Mouse (Mus musculus) embryonic facial prominence, embryonic 10.5 days (tissue): ENCODE data around the gene Spdef. TPM values are rescaled to one million over a fixed set of nuclear protein-coding genes. Genes with fewer than 3 reads are reported as not detected.

ENCODE experiments used
- DNase-seq: peaks from one replicate; pipeline ENCODE4 v3.0.0-alpha.2; 2017; ENCODE audit warnings: low spot score
- H3K27ac ChIP-seq: fragments of 300-500 bp; sonication (generic); replicated peaks from 2 replicates; pipeline ENCODE4 v1.5.1; 2016; ENCODE audit warnings: mild to moderate bottlenecking
- H3K27me3 ChIP-seq: fragments of 300-500 bp; sonication (generic); replicated peaks from 2 replicates; pipeline ENCODE4 v1.6.1; 2016; ENCODE audit warnings: low read depth, mild to moderate bottlenecking; ENCODE audit not compliant: poor library complexity, severe bottlenecking
- H3K36me3 ChIP-seq: fragments of 300-500 bp; sonication (generic); replicated peaks from 2 replicates; pipeline ENCODE4 v1.6.1; 2016; ENCODE audit warnings: mild to moderate bottlenecking, moderate library complexity
- H3K4me1 ChIP-seq: fragments of 300-500 bp; sonication (generic); 2 replicates; pipeline ENCODE4 v1.6.1; 2016
- H3K4me3 ChIP-seq: fragments of 300-500 bp; sonication (generic); 2 replicates; pipeline ENCODE4 v1.5.1; 2016; ENCODE audit warnings: mild to moderate bottlenecking, moderate library complexity
- H3K9me3 ChIP-seq: fragments of 300-500 bp; sonication (generic); 2 replicates; pipeline ENCODE4 v1.6.1; 2016; ENCODE audit warnings: mild to moderate bottlenecking
- WGBS: fragments of 180-500 bp; shearing (Covaris S2); methylation state at CpG from one replicate; pipeline ENCODE4 v1.1.7; 2016; 5-methylcytosine and 5-hydroxymethylcytosine counted together
- polyA plus RNA-seq: library from polyadenylated mRNA; unstranded; fragments of >200 nt; fragmentation: Nextera tagmentation; extraction: Ambion mirVana; gene quantifications from 2 replicates; pipeline ENCODE4 v1.2.1, GENCODE M21; 2016

Spdef gene
- polyA plus RNA-seq, 1 experiment from 2014 or later: 0.15 TPM

DNA sequence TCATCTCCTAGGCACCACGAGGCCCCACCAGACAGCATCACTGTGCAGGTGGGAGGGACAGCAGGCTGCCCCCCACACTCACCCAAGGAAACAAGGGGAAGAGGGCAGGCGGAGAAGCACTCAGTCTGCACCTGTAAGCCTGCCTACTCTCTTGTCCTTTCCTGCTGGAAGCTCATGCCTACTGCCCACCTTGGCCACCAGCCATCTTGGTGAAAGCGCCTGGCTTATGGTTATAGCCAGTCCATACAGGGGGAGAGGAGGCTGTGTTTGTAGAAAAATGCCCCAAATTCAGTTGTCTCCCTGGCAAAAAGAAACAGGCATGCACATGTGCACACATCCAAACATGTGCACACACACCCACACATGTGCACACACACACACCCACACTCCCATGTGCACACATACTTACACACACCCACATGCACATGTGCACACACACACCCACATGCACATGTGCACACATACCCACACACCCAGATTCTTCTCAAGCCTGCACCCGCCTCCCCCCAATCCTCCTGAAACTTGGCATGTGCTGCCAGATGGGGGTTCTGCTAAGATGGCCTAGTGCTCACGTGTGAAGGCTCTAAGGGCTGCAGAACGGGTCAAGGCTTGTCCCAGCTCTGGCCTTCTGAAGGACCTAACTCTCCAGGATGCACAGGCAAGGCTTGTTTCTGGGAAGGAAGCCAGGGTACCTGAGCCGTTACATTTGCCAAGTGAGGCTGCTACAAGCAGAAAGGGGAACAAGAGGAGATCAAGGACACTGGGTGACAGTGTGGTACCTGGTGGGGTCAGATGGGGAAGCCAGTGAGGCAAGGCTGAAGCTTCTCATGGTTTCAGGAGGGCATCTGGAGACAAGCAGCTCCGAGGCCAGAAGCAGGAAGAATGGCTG, 22.8 kb upstream of the Spdef start:
- no peaks in the 10 kb centered on the region for H3K9me3 ChIP-seq
- 89% methylated on average over 8 of the region's 8 CpGs for WGBS
- DNase-seq: no peak

DNA sequence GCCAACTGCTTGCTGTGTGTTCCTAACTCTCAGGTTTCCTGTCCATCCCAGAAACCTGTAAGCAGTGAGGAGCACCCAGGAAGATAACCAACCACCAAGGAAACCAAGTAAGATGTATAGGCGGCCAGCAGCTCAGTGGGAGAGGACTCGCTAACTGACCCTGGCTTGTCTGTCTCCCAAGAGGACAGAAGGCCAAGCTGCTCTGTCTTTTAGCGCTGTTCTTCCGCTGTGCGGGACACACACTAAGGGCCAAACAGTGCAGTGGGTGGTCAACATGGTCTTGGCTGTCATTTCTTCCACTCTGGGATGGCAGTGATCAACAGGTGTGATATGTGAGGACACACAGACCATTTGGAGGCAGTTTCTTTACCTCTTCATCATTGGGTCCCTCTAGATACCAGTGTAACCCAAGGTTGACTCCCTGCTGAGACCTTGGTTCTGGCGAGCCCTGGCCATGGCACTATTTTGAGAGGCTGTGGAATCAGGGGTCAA, 21.7 kb upstream of the Spdef start:
- Histone ChIP-seq H3K27me3 (no peaks in the 10 kb centered on the region), H3K4me1 (0 out of 2 replicates have a peak, but pooled peaks cover 11% of the 10 kb centered on the region), H3K27ac (no peak overlapping the region), H3K9me3 (no peaks in the 10 kb centered on the region), H3K36me3 (peaks cover 54% of the 10 kb centered on the region), H3K4me3 (no peak overlapping the region)
- 88% methylated on average over 6 of the region's 6 CpGs for WGBS
- no peak for DNase-seq

More for the DNA sequence above, 22.8 kb upstream of the Spdef start:
- Histone ChIP-seq H3K27me3 (no peaks in the 10 kb centered on the region), H3K4me1 (0 out of 2 replicates have a peak, but pooled peaks cover 9% of the 10 kb centered on the region), H3K4me3 (no peak overlapping the region), H3K27ac (no peak overlapping the region), H3K36me3 (peaks cover 63% of the 10 kb centered on the region)

DNA sequence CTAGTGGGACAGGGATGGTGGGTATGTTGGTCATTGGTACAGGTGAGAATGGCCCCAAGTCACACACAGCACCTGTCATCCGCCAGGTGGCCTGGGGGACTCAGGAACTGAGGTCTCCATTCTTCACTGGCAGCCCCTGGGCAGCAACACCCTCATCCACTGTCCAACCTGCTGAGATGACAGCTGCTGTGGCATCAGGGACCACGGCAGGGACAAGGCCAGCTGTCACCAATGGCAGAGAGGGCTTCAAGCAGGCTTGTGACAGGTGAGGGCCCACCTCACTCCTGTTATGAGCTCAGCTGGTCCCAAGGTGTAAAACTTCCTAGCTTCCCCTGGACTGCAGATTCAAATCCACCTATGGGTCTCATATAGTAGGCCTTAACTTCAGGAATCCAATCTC, 19.4 kb upstream of the Spdef start:
- DNase-seq: no peak
- Histone ChIP-seq H3K4me1 (0 out of 2 replicates have a peak, but pooled peaks cover 17% of the 10 kb centered on the region), H3K9me3 (no peaks in the 10 kb centered on the region), H3K27ac (no peak overlapping the region), H3K36me3 (peaks cover 44% of the 10 kb centered on the region), H3K4me3 (no peak overlapping the region), H3K27me3 (no peaks in the 10 kb centered on the region)
- WGBS: 85% methylated on average over 2 of the region's 2 CpGs

DNA sequence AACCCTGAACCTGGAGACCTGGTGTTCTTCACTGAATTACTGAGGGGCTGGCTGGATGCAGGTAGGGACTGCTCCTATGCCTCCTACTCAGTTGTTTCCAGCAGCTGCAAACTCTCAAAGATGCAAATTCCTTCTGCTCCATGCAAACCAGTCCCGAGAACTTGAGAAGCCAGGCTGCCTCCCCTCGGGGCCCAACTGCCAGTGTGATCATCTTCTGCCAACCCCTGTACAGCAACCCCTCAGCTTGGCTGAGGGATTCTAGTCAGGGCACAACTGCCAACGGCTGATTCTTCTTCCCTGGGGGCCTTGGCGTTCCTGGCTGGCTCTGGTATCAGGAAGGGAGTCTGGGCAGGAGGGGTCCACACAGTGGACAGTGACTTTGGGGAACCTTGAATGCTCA, 17.7 kb upstream of the Spdef start:
- no peak overlapping the region for H3K27ac ChIP-seq
- H3K4me3 ChIP-seq: no peak overlapping the region
- no peaks in the 10 kb centered on the region for H3K27me3 ChIP-seq
- 0 out of 2 replicates have a peak, but pooled peaks cover 17% of the 10 kb centered on the region for H3K4me1 ChIP-seq
- 56% methylated on average over 4 of the region's 4 CpGs for WGBS
- DNase-seq: no peak
- H3K9me3 ChIP-seq: no peaks in the 10 kb centered on the region
- H3K36me3 ChIP-seq: peaks cover 27% of the 10 kb centered on the region

DNA sequence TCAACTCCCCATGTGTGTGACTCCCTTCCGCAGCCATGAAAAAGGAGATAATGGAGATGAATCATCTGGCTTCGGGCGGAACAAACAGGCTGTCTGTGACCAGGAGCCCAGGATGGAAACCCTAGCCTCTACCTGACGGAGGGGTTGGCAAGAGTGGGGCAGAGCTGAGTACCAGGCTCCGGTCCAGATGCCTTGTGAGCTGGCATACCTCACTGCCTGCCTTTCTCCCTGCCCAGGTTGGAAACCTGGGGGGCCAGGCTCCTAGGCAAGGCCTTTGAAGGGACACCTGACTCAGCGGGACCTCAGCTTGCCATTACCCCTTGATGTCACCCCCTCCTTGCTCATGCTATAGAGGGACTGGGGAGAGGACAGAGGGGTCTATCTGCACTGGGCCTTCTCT, 12.2 kb upstream of the Spdef start:
- no peaks in the 10 kb centered on the region for H3K27me3 ChIP-seq
- WGBS: 93% methylated on average over 6 of the region's 6 CpGs
- DNase-seq: no peak
- H3K27ac ChIP-seq: no peak overlapping the region
- peaks cover 9% of the 10 kb centered on the region; the same call in 1 of the 2 replicates for H3K4me1 ChIP-seq
- H3K4me3 ChIP-seq: no peak overlapping the region
- no peaks in the 10 kb centered on the region for H3K9me3 ChIP-seq
- peaks cover 7% of the 10 kb centered on the region; the same call in 1 of the 2 replicates for H3K36me3 ChIP-seq

DNA sequence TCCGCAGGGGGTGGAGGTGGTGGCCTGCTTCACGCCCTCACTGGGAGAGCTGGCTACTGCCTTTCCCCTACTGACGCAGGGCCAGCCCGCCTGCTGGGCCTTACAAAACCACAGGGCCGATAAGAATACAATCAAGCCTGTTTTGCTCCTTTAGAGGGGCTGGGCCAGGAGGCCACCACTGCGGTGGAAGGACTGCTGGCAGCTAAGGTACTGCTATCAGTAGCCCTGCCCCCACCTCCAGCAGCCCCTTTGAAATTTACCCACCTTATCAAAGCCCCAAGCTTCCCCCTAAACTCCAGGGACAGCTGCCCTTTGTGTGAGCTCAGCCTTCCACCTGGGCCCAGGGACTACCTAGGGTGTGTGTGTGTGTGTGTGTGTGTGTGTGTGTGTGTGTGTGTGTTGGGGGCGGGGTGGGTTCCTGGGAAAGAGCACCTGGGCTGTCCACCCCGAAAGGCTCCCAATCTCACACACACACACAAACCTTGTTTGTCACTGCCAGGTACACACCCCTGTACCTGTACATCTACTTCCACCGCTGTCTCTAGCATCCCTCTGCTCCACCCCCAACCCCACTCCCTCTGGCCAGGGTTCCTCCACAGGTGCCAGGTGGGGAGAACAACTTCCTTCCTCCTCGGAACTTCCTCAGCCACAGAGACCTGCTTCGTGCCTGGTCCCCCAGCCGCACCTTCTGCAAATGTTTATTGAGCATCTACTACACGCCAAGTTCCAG, 5.8 kb upstream of the Spdef start:
- Histone ChIP-seq H3K4me3 (no peak overlapping the region), H3K27ac (no peak overlapping the region), H3K9me3 (peaks cover 8% of the 10 kb centered on the region; the same call in 1 of the 2 replicates), H3K27me3 (peaks cover 11% of the 10 kb centered on the region; the same call in 1 of the 2 replicates), H3K36me3 (no peaks in the 10 kb centered on the region), H3K4me1 (peaks cover 15% of the 10 kb centered on the region)
- no peak for DNase-seq
- WGBS: 18% methylated on average over 12 of the region's 13 CpGs

DNA sequence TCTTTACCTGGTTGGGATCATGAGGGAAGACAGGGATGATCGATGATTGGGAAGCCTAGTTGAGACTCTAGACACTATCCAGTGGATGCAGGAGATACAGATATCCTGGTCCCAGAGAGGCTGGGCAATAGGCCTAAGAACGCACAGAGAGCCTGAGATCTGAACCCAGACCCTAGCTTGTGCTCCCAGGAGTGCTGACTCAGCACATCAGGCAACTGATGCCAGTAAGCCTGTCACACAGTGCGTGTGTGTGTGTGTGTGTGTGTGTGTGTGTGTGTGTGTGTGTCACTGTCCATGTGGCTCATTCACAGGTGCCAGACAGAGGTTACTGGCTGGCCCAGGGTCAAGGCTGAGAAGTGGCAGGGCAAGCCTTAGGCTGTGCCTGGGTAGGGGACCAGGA, 3.9 kb upstream of the Spdef start:
- Histone ChIP-seq H3K36me3 (no peaks in the 10 kb centered on the region), H3K4me1 (peaks cover 17% of the 10 kb centered on the region), H3K27ac (no peak overlapping the region), H3K9me3 (peaks cover 8% of the 10 kb centered on the region; the same call in 1 of the 2 replicates), H3K4me3 (no peak overlapping the region), H3K27me3 (peaks cover 11% of the 10 kb centered on the region; the same call in 1 of the 2 replicates)
- 80% methylated on average over 3 of the region's 3 CpGs for WGBS
- no peak for DNase-seq

DNA sequence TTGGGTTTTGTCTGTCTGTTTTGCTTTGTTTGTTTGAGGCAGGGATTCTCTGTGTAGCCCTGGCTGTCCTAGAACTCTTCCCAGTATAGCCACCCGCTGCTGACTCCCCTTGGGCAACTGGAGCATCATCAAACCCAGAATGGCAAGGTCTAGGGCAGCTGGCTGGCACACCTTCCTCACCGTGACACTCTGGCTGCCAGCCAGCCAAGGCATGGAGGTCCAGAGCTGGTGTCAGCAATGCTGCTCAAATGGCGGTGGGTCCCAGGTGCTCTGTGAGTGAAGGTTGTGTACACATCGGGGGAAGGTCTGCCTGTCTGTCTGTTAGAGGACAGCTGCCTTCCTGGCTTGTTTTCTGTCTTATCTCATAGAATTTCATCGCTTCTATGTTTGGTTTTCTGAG, 3.4 kb upstream of the Spdef start:
- no peak for DNase-seq
- peaks cover 8% of the 10 kb centered on the region; the same call in 1 of the 2 replicates for H3K9me3 ChIP-seq
- 86% methylated on average over 5 of the region's 5 CpGs for WGBS
- no peaks in the 10 kb centered on the region for H3K36me3 ChIP-seq
- no peak overlapping the region for H3K4me3 ChIP-seq
- no peak overlapping the region for H3K27ac ChIP-seq
- peaks cover 17% of the 10 kb centered on the region for H3K4me1 ChIP-seq
- peaks cover 11% of the 10 kb centered on the region; the same call in 1 of the 2 replicates for H3K27me3 ChIP-seq

DNA sequence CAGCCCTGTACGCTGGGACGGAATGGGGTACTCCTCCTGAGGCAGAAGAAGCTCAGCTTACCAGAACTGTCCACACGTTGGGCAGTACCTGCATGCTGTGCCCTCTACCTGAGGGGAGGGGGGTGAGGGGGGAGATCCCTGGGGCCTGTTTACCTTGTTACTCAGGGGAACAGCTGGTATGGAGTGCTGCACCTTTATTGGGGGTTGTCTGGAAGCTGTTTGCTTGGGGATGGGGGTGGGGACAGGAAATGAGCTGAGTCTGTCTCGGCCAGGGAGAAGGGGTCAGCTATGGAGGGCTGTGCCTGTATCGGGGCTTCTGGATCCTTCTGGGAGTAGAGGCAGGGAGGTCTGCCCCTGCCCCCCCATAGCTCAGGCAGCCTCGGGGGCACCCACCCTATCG, 2.2 kb downstream of the Spdef start:
- Histone ChIP-seq H3K9me3 (peaks cover 8% of the 10 kb centered on the region; the same call in 1 of the 2 replicates), H3K36me3 (no peaks in the 10 kb centered on the region), H3K27ac (peak overlapping the region; percentile 31), H3K4me3 (0 out of 2 replicates have a peak overlapping the region, but pooled peaks have one; percentile 18), H3K4me1 (peaks cover 35% of the 10 kb centered on the region), H3K27me3 (no peaks in the 10 kb centered on the region; the same call in 1 of the 2 replicates)
- no peak for DNase-seq
- 33% methylated on average over 7 of the region's 7 CpGs for WGBS

DNA sequence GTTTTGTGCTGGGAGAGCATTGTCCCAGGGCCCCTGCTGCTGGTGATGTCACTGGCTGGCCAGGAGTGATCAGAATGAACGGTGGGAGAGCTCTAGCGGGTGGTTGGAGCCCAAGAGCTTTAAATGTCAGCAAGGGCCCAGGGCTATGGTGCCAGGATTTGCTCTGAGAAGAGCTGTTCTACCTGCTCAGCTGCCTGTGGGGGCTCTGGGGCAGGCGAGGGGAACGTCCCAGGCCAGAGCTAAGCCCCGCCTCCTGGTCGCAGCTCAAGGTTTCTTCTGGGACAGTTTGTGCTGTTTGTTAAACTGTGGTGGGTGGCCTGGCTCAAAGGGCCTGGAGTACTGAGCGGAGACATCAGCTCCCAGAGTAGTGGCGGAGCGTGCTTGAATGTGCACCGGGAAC, 3.3 kb downstream of the Spdef start:
- Histone ChIP-seq H3K4me1 (peaks cover 36% of the 10 kb centered on the region), H3K4me3 (peak overlapping the region; percentile 16), H3K27me3 (peaks cover 5% of the 10 kb centered on the region), H3K36me3 (no peaks in the 10 kb centered on the region), H3K27ac (peak overlapping the region; percentile 31), H3K9me3 (peaks cover 7% of the 10 kb centered on the region; the same call in 1 of the 2 replicates)
- peak; percentile 38 for DNase-seq
- 8% methylated on average over 10 of the region's 10 CpGs for WGBS

DNA sequence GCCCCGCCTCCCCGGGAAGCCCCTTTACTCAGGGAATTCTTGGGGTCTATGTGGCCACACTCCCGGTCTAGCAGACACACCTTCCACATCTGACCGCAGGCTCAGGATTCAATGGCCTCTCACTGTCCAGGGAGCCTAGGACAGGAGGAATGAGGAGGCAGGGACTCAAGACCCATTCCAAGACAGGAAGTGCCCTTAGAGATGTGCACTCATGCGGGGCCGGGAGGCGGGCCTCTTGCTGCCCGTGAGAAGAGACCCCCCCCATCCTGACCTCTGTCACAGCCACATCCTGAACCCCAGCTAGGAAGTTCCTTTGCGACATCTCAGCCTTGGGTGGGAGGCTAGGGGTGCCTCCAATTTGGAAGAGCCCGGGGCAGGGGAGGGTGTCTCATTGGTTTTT, 3.7 kb downstream of the Spdef start:
- no peak for DNase-seq
- peak overlapping the region; percentile 16 for H3K4me3 ChIP-seq
- H3K9me3 ChIP-seq: peaks cover 3% of the 10 kb centered on the region; the same call in 1 of the 2 replicates
- H3K4me1 ChIP-seq: peaks cover 40% of the 10 kb centered on the region
- H3K27ac ChIP-seq: peak overlapping the region; percentile 31
- H3K36me3 ChIP-seq: no peaks in the 10 kb centered on the region
- peaks cover 9% of the 10 kb centered on the region for H3K27me3 ChIP-seq
- WGBS: 31% methylated on average over 10 of the region's 10 CpGs

DNA sequence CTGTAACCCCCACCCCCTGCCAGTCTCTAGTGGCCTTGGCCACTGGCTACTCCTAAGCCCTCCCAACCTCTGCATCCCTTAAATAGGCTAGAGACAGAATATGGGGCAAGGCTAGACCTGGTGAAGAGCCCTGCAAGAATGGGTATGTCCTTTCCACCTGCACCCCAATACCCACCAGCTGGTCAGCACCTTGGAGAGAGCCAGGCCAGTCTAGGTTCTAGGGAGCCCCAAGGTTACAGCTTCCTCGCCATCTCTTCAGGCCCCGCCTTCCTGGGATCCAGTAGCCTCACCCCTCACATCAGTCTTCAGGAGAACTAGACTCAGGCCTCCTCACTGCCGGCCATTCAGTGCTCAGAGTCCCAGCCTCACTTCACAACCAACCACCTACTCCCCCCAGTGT, 4.4 kb downstream of the Spdef start:
- Histone ChIP-seq H3K9me3 (no peaks in the 10 kb centered on the region), H3K27me3 (peaks cover 16% of the 10 kb centered on the region), H3K4me1 (peaks cover 44% of the 10 kb centered on the region), H3K36me3 (no peaks in the 10 kb centered on the region), H3K4me3 (no peak overlapping the region), H3K27ac (no peak overlapping the region)
- 21% methylated on average over 3 of the region's 3 CpGs for WGBS
- DNase-seq: no peak
